Comparison of ENCODE assay signal across 13 mouse cellular contexts in the genomic region with DNA sequence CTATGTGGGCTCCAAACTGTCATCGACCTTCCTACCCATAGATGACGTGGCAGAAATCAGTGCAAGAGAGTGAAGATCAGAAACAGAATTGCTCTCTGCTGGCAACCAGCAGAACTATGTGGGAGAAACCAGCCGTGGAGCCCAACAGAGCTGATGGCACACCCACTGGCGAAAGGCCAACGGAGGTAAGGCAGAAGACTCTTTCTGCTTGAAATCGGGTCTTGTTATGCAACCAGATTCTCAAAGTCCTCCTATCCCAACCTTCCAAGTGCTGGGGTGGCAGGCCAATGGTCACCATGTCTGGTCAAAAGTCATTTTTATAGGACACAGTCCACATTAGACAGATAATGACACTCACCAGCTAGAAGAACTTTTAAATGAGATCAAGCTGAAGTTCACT. TPM values are rescaled to one million over a fixed set of nuclear protein-coding genes. Genes with fewer than 3 reads are reported as not detected.
DNase-seq lines count a peak whose midpoint lies in the region; ATAC-seq and TF ChIP-seq lines count a peak whose summit lies in the region.
"Had no signal": no experiment of that assay in that cellular context is flagged by ENCODE, and none has a peak within 500 bp of the region (broad histone marks: within the 10 kb centered on the region; RNA-seq: fewer than 3 reads in every experiment).

No protein-coding gene starts in this region.

- no peak for TF ChIP-seq EP300 in lung, postnatal 0 days (IDR thresholded peaks at IDR 0.05)

- H3K27ac ChIP-seq in midbrain, embryonic 13.5 days = 0 out of 2 replicates have a peak overlapping the region, but pooled peaks have one; percentile 49
- H3K27ac ChIP-seq in midbrain, embryonic 11.5 days (ENCODE audit: low read depth, low read length) = no peak overlapping the region
- 0 out of 2 replicates have a peak overlapping the region, but pooled peaks have one; percentile 10 for H3K27ac ChIP-seq in olfactory bulb, adult 2 months (ENCODE audit: insufficient read depth, low read depth, low read length)
- no peak overlapping the region for H3K27ac ChIP-seq in lung, postnatal 0 days (ENCODE audit: low read length)
- H3K27ac ChIP-seq: embryonic facial prominence, embryonic 12.5 days had no signal

- no peak for TF ChIP-seq POLR2A in olfactory bulb, adult 2 months (IDR thresholded peaks at IDR 0.05; ENCODE audit: insufficient read depth, low read depth, low read length)

- H3K9me3 ChIP-seq in midbrain, embryonic 13.5 days = no peaks in the 10 kb centered on the region
- H3K9me3 ChIP-seq in midbrain, embryonic 11.5 days (ENCODE audit: control insufficient read depth, low read length) = no peaks in the 10 kb centered on the region
- no peaks in the 10 kb centered on the region for H3K9me3 ChIP-seq in lung, postnatal 0 days (ENCODE audit: low read length)
- H3K9me3 ChIP-seq: embryonic facial prominence, embryonic 12.5 days had no signal

- DNase-seq in frontal cortex, postnatal 10 days (ENCODE audit: low spot score in 2 of 2) = no peak
- no peak for DNase-seq in midbrain, embryonic 11.5 days (ENCODE audit: low spot score, missing footprints)
- DNase-seq in cerebellum, postnatal 10 days = peak; percentile 74 to 80
- DNase-seq in lung, postnatal 0 days (ENCODE audit: low spot score) = no peak
- DNase-seq in heart, postnatal 10 days = no peak
- DNase-seq: lung, embryonic 14.5 days had no signal

- H3K4me2 ChIP-seq in midbrain, embryonic 13.5 days (replicated peaks) = peak overlapping the region; percentile 38; the same call in 1 of the 2 replicates
- H3K4me2 ChIP-seq in midbrain, embryonic 11.5 days = no peak overlapping the region
- H3K4me2 ChIP-seq in lung, postnatal 0 days (replicated peaks; ENCODE audit: low read depth, low read length) = no peak overlapping the region
- H3K4me2 ChIP-seq: embryonic facial prominence, embryonic 12.5 days; lung, embryonic 14.5 days had no signal

- ATAC-seq in frontal cortex, adult (ENCODE audit: low TSS enrichment) = peak; percentile 38
- ATAC-seq in midbrain, embryonic 13.5 days = no peak
- ATAC-seq in midbrain, embryonic 11.5 days (ENCODE audit: low FRiP score) = no peak
- no peak for ATAC-seq in lung, postnatal 0 days

- intact Hi-C loops in heart, postnatal 10 days (cut with DNase I) = no loop called here

- peaks cover 6% of the 10 kb centered on the region for H3K36me3 ChIP-seq in midbrain, embryonic 13.5 days
- no peaks in the 10 kb centered on the region for H3K36me3 ChIP-seq in midbrain, embryonic 11.5 days (ENCODE audit: control insufficient read depth, insufficient read depth, low read length)
- no peaks in the 10 kb centered on the region for H3K36me3 ChIP-seq in lung, postnatal 0 days (ENCODE audit: insufficient read depth, low read length)

- no peaks in the 10 kb centered on the region for H3K27me3 ChIP-seq in midbrain, embryonic 13.5 days
- H3K27me3 ChIP-seq in midbrain, embryonic 11.5 days (ENCODE audit: control insufficient read depth, insufficient read depth, low read length) = no peaks in the 10 kb centered on the region
- no peaks in the 10 kb centered on the region for H3K27me3 ChIP-seq in lung, postnatal 0 days (replicated peaks; ENCODE audit: insufficient read depth, low read length)
- H3K27me3 ChIP-seq: CH12.LX; embryonic facial prominence, embryonic 12.5 days had no signal

- H3K4me3 ChIP-seq in midbrain, embryonic 13.5 days (replicated peaks) = no peak overlapping the region
- H3K4me3 ChIP-seq in midbrain, embryonic 11.5 days (ENCODE audit: low read depth, low read length) = no peak overlapping the region
- H3K4me3 ChIP-seq in olfactory bulb, adult 2 months (ENCODE audit: insufficient read depth, low read depth, low read length) = no peak overlapping the region
- H3K4me3 ChIP-seq in lung, postnatal 0 days (ENCODE audit: low read depth, low read length) = no peak overlapping the region
- H3K4me3 ChIP-seq: embryonic facial prominence, embryonic 12.5 days had no signal

- no peak overlapping the region for H3K9ac ChIP-seq in midbrain, embryonic 13.5 days (replicated peaks)
- H3K9ac ChIP-seq in midbrain, embryonic 11.5 days (ENCODE audit: low read length) = no peak overlapping the region
- no peak overlapping the region for H3K9ac ChIP-seq in lung, postnatal 0 days (replicated peaks; ENCODE audit: low read depth)
- H3K9ac ChIP-seq: embryonic facial prominence, embryonic 12.5 days; lung, embryonic 14.5 days had no signal

- no peak for TF ChIP-seq CTCF in olfactory bulb, adult 2 months (IDR thresholded peaks at IDR 0.05; ENCODE audit: insufficient read depth, low read depth, low read length)
- TF ChIP-seq CTCF in lung, postnatal 0 days (IDR thresholded peaks at IDR 0.05) = no peak

- H3K4me1 ChIP-seq in midbrain, embryonic 13.5 days (replicated peaks) = peaks cover 90% of the 10 kb centered on the region
- H3K4me1 ChIP-seq in midbrain, embryonic 11.5 days (ENCODE audit: control insufficient read depth, insufficient read depth, low read length) = peaks cover 26% of the 10 kb centered on the region
- H3K4me1 ChIP-seq in olfactory bulb, adult 2 months (ENCODE audit: control insufficient read depth, insufficient read depth, low read length) = peaks cover 42% of the 10 kb centered on the region
- H3K4me1 ChIP-seq in lung, postnatal 0 days (ENCODE audit: insufficient read depth, low read depth, low read length) = no peaks in the 10 kb centered on the region

- WGBS in midbrain, embryonic 13.5 days = 88% methylated on average over 6 of the region's 6 CpGs
- 84% methylated on average over 6 of the region's 6 CpGs for WGBS in midbrain, embryonic 11.5 days
- 43% methylated on average over 6 of the region's 6 CpGs for WGBS in olfactory bulb, adult 2 months
- WGBS in lung, postnatal 0 days = 76% methylated on average over 6 of the region's 6 CpGs

RNA-seq across cellular contexts. Expression of gene Gm6525, which starts 40.6 kb away (rescaled TPM):
- polyA plus RNA-seq in midbrain, embryonic 13.5 days (2015; fragmentation: Nextera tagmentation; extraction: Ambion mirVana) = 3.8 and 4.3 TPM in 2 replicates
- 0.83 and 1.4 TPM in 2 replicates for polyA plus RNA-seq in midbrain, embryonic 11.5 days (2014; fragmentation: Nextera tagmentation; extraction: Ambion mirVana)
- not detected in 2 replicates for polyA plus RNA-seq in olfactory bulb, adult 2 months (2012; ENCODE audit: insufficient read depth, insufficient read length, low replicate concordance, missing spikeins)
- 0.57 and 0.75 TPM in 2 replicates for polyA plus RNA-seq in lung, postnatal 0 days (2015; fragmentation: Nextera tagmentation; extraction: Ambion mirVana)
- total RNA-seq in heart, postnatal 10 days (2021) = under 1 TPM in 1 of 2 experiments, not detected in 1; 0.25 TPM
- total RNA-seq: heart, adult 18-20 months had no signal
- polyA plus RNA-seq: large intestine, adult 2 months had no signal

RNA-seq across cellular contexts. Expression of gene Mnd1, which starts 58.9 kb away (rescaled TPM):
- 2.7 and 3.3 TPM in 2 replicates for polyA plus RNA-seq in midbrain, embryonic 13.5 days (2015; fragmentation: Nextera tagmentation; extraction: Ambion mirVana)
- 9.0 and 10.8 TPM in 2 replicates for polyA plus RNA-seq in midbrain, embryonic 11.5 days (2014; fragmentation: Nextera tagmentation; extraction: Ambion mirVana)
- polyA plus RNA-seq in olfactory bulb, adult 2 months (2012; ENCODE audit: insufficient read depth, insufficient read length, low replicate concordance, missing spikeins) = not detected in 2 replicates
- 5.3 and 6.5 TPM in 2 replicates for polyA plus RNA-seq in lung, postnatal 0 days (2015; fragmentation: Nextera tagmentation; extraction: Ambion mirVana)
- 1 to 10 TPM; 6.5 to 7.5 TPM for total RNA-seq in heart, postnatal 10 days (2021)

Comparison
In these comparisons a context has a peak if more than half of its experiments do, and no peak if none do; other contexts are left out.
1. H3K27ac ChIP-seq: peak in midbrain, embryonic 13.5 days (single experiment) and olfactory bulb, adult 2 months (single experiment); none in midbrain, embryonic 11.5 days (single experiment) and lung, postnatal 0 days (single experiment).
2. DNase-seq: peak in cerebellum, postnatal 10 days (2 of 2); none in frontal cortex, postnatal 10 days (0 of 2), midbrain, embryonic 11.5 days (single experiment), lung, postnatal 0 days (single experiment) and heart, postnatal 10 days (0 of 2).